Mouse (Mus musculus): ENCODE measurements at regions not wholly inside any gene's neighbourhood (a gene's known extent, or its start where the extent isn't known, plus 50 kb on each side); places are given as distances from the start of the nearest gene placed in this dataset.

DNA sequence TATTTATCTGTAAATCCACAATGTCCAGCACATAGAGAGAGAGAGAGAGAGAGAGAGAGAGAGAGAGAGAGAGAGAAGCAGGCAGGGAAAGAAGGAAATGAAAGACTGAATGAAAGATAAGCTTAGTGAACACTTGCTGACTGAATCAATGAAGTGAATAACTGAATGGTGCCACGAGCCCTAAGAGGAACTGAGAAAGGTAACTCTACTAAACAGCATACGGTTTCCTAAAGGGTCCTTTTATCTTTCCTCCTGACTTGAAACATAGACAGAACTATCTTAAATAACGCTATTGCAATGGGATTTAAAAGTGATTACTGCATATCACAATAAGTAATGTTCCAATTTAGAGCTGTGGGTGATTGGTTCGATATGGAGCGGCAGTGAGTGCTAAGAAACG, 121.0 kb downstream of the Rbm26 start:
- H3K4me1 ChIP-seq (ENCODE audit: control insufficient read depth, insufficient read depth, low read length): no peaks in the 10 kb centered on the region
- no peak overlapping the region for H3K9ac ChIP-seq (ENCODE audit: low read depth, poor library complexity, severe bottlenecking)
- TF ChIP-seq CTCF (IDR thresholded peaks at IDR 0.05; ENCODE audit: low read depth, low read length): no peak
- TF ChIP-seq EP300 (IDR thresholded peaks at IDR 0.05; ENCODE audit: insufficient read depth, low read depth, low read length): no peak
- TF ChIP-seq POLR2A (IDR thresholded peaks at IDR 0.05; ENCODE audit: insufficient read depth, low read length): no peak

DNA sequence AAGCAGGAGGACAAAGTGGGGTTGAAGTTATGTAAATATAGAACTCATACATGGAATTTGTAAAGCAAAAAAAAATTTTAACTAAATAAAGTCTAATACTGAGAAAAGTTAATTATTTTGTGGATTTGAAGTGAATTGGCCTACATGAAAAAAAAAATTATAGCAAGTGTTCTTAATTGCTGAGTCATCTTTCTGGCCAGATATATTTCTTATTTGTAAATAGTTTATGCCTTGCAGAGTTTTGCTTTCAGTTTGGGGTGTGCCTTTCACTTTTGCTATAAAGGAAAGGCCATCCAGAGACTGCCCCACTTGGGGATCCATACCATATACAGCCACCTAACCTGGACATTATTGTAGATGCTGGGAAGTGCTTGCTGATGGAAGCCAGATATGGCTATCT, 138.3 kb downstream of the Rbm26 start:
- Histone ChIP-seq H3K27me3 (ENCODE audit: control insufficient read depth, insufficient read depth, low read length, poor library complexity, severe bottlenecking) (no peaks in the 10 kb centered on the region), H3K27ac (ENCODE audit: insufficient read depth, low read length) (no peak overlapping the region), H3K4me3 (ENCODE audit: low read depth, low read length) (no peak overlapping the region), H3K4me1 (ENCODE audit: control insufficient read depth, insufficient read depth, low read length) (no peaks in the 10 kb centered on the region), H3K9ac (ENCODE audit: low read depth, poor library complexity, severe bottlenecking) (no peak overlapping the region), H3K9me3 (replicated peaks; ENCODE audit: control insufficient read depth, insufficient read depth, low read length, poor library complexity, severe bottlenecking) (no peaks in the 10 kb centered on the region), H3K36me3 (ENCODE audit: control insufficient read depth, insufficient read depth, low read length, poor library complexity, severe bottlenecking) (no peaks in the 10 kb centered on the region)
- TF ChIP-seq CTCF (IDR thresholded peaks at IDR 0.05; ENCODE audit: low read depth, low read length): no peak
- TF ChIP-seq EP300 (IDR thresholded peaks at IDR 0.05; ENCODE audit: insufficient read depth, low read depth, low read length): no peak
- TF ChIP-seq POLR2A (IDR thresholded peaks at IDR 0.05; ENCODE audit: insufficient read depth, low read length): no peak

More for the DNA sequence above, 121.0 kb downstream of the Rbm26 start:
- Histone ChIP-seq H3K36me3 (ENCODE audit: control insufficient read depth, insufficient read depth, low read length, poor library complexity, severe bottlenecking) (no peaks in the 10 kb centered on the region), H3K27ac (ENCODE audit: insufficient read depth, low read length) (no peak overlapping the region), H3K9me3 (replicated peaks; ENCODE audit: control insufficient read depth, insufficient read depth, low read length, poor library complexity, severe bottlenecking) (no peaks in the 10 kb centered on the region), H3K27me3 (ENCODE audit: control insufficient read depth, insufficient read depth, low read length, poor library complexity, severe bottlenecking) (no peaks in the 10 kb centered on the region), H3K4me3 (ENCODE audit: low read depth, low read length) (no peak overlapping the region)

DNA sequence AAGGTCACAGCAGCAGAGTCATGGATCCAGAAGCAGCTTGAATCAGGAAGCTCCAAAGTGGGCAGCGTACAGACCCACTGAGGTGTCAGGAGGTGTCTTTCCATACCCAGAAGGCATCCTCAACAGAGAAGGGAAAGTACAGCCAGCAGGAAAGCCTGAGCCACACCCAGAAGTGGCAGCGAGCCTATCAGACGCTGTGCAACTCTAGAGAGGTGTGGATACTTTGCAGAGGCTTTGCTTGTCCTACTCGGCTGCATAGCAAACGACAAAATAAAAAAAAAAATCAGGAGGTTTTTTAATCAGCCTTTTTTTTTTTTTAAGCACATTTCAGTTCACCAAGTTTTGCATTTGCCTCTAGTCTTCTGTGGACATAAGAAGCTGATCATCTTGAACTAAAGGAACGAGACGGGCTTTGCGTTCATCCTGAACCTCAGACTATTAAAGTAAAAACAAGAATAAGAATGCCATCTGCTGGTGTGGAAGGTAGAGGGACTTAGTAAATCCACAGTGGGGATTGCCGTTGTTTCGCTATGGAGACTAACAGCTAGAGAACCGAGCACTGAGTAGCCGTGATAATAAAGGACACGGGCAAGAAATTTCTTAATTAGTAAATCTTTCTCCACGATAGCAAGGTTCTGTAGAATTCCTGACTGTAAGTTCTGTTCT, 142.3 kb downstream of the Rbm26 start:
- Histone ChIP-seq H3K27ac (ENCODE audit: insufficient read depth, low read length) (no peak overlapping the region), H3K36me3 (ENCODE audit: control insufficient read depth, insufficient read depth, low read length, poor library complexity, severe bottlenecking) (no peaks in the 10 kb centered on the region), H3K4me1 (ENCODE audit: control insufficient read depth, insufficient read depth, low read length) (no peaks in the 10 kb centered on the region), H3K9me3 (replicated peaks; ENCODE audit: control insufficient read depth, insufficient read depth, low read length, poor library complexity, severe bottlenecking) (no peaks in the 10 kb centered on the region), H3K4me3 (ENCODE audit: low read depth, low read length) (no peak overlapping the region), H3K9ac (ENCODE audit: low read depth, poor library complexity, severe bottlenecking) (no peak overlapping the region), H3K27me3 (ENCODE audit: control insufficient read depth, insufficient read depth, low read length, poor library complexity, severe bottlenecking) (no peaks in the 10 kb centered on the region)
- no peak for TF ChIP-seq CTCF (IDR thresholded peaks at IDR 0.05; ENCODE audit: low read depth, low read length)
- no peak for TF ChIP-seq POLR2A (IDR thresholded peaks at IDR 0.05; ENCODE audit: insufficient read depth, low read length)
- no peak for TF ChIP-seq EP300 (IDR thresholded peaks at IDR 0.05; ENCODE audit: insufficient read depth, low read depth, low read length)

DNA sequence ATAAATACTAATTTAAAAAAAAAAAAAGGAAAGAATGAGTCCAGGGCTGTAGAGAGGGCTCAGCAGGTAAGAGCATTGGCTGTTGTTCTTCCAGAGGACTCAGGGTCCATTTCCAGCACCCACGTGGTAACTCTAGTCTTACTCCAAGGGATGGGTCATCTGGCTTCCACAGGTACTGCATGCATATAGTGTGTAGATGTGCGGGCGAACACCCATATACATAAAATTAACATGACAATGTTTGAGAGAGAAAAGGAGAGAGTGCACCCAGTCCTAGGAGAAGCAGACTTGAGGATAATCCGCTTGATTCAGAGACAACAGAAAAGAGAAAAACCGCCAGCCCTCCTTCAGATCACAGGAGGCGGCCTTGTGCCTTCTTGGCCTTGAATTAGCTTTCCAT, 157.2 kb downstream of the Rbm26 start:
- Histone ChIP-seq H3K36me3 (ENCODE audit: control insufficient read depth, insufficient read depth, low read length, poor library complexity, severe bottlenecking) (no peaks in the 10 kb centered on the region), H3K4me1 (ENCODE audit: control insufficient read depth, insufficient read depth, low read length) (peaks cover 1% of the 10 kb centered on the region), H3K9me3 (replicated peaks; ENCODE audit: control insufficient read depth, insufficient read depth, low read length, poor library complexity, severe bottlenecking) (peaks cover 7% of the 10 kb centered on the region; the same call in 1 of the 2 replicates), H3K27ac (ENCODE audit: insufficient read depth, low read length) (no peak overlapping the region), H3K27me3 (ENCODE audit: control insufficient read depth, insufficient read depth, low read length, poor library complexity, severe bottlenecking) (no peaks in the 10 kb centered on the region; the same call in 1 of the 2 replicates), H3K4me3 (ENCODE audit: low read depth, low read length) (no peak overlapping the region), H3K9ac (ENCODE audit: low read depth, poor library complexity, severe bottlenecking) (no peak overlapping the region)
- TF ChIP-seq POLR2A (IDR thresholded peaks at IDR 0.05; ENCODE audit: insufficient read depth, low read length): no peak
- TF ChIP-seq CTCF (IDR thresholded peaks at IDR 0.05; ENCODE audit: low read depth, low read length): no peak
- TF ChIP-seq EP300 (IDR thresholded peaks at IDR 0.05; ENCODE audit: insufficient read depth, low read depth, low read length): no peak

DNA sequence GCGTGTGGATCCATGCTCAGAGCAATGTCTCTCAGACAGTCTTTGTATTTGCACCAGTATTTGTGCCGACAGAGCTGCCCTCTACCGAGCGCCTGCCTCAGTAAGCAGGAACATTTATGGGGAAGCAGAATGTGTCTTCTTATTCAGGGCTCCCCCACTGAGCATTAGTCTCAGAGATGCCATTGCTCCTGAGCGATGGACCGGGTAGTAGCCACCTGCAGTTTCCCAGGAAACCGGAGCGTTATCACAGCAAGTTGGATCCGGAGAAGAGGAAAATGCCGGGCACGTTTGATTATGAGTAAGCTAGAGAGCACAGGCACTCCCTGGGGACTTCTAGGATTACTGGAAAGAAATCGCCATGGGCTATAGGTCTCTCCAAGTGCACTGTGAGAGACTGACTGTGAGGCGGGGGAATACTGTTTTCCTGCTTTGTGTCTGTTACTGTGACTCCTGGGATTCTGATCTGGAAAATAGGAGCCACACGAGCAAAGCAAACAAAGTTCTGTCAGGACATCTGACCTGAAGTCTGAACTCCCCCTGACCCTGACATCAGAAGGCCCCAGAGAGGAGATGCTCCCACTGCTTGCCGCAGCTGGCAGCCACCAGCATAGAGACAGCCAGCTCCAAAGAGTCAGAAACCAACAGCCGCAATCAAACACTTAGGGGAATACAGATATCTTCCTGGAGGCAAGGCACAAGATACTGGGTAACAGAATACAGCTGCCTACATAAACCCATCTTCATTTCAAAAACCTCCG, 160.9 kb downstream of the Rbm26 start:
- Histone ChIP-seq H3K4me3 (ENCODE audit: low read depth, low read length) (no peak overlapping the region), H3K4me1 (ENCODE audit: control insufficient read depth, insufficient read depth, low read length) (peaks cover 1% of the 10 kb centered on the region), H3K9me3 (replicated peaks; ENCODE audit: control insufficient read depth, insufficient read depth, low read length, poor library complexity, severe bottlenecking) (peaks cover 7% of the 10 kb centered on the region; the same call in 1 of the 2 replicates), H3K36me3 (ENCODE audit: control insufficient read depth, insufficient read depth, low read length, poor library complexity, severe bottlenecking) (no peaks in the 10 kb centered on the region), H3K27ac (ENCODE audit: insufficient read depth, low read length) (no peak overlapping the region), H3K27me3 (ENCODE audit: control insufficient read depth, insufficient read depth, low read length, poor library complexity, severe bottlenecking) (no peaks in the 10 kb centered on the region; the same call in 1 of the 2 replicates), H3K9ac (ENCODE audit: low read depth, poor library complexity, severe bottlenecking) (no peak overlapping the region)
- TF ChIP-seq POLR2A (IDR thresholded peaks at IDR 0.05; ENCODE audit: insufficient read depth, low read length) (no peak), EP300 (IDR thresholded peaks at IDR 0.05; ENCODE audit: insufficient read depth, low read depth, low read length) (no peak), CTCF (IDR thresholded peaks at IDR 0.05; ENCODE audit: low read depth, low read length) (no peak)

DNA sequence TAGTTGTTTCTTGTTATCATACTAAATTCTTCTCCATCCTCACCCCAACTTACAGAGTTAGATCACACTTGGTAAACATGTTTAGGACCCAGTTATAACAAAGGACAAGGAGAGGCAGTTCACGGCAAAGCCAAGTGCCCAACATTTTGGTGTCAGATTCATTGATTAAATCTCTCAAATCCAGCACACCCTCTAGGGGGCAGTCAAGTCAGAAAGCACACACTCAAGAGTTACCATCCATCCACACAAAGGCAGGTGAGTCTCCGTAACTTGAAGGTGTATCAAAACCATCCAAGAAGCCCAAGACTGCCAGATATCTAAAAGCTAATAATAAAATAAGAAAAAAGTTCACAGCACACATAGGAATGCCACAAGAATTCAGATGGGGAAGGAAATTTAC, 161.8 kb downstream of the Rbm26 start:
- peaks cover 7% of the 10 kb centered on the region; the same call in 1 of the 2 replicates for H3K9me3 ChIP-seq (replicated peaks; ENCODE audit: control insufficient read depth, insufficient read depth, low read length, poor library complexity, severe bottlenecking)
- H3K4me3 ChIP-seq (ENCODE audit: low read depth, low read length): no peak overlapping the region
- H3K4me1 ChIP-seq (ENCODE audit: control insufficient read depth, insufficient read depth, low read length): peaks cover 1% of the 10 kb centered on the region
- TF ChIP-seq POLR2A (IDR thresholded peaks at IDR 0.05; ENCODE audit: insufficient read depth, low read length): no peak
- TF ChIP-seq EP300 (IDR thresholded peaks at IDR 0.05; ENCODE audit: insufficient read depth, low read depth, low read length): no peak
- TF ChIP-seq CTCF (IDR thresholded peaks at IDR 0.05; ENCODE audit: low read depth, low read length): no peak
- no peak overlapping the region for H3K9ac ChIP-seq (ENCODE audit: low read depth, poor library complexity, severe bottlenecking)
- no peak overlapping the region for H3K27ac ChIP-seq (ENCODE audit: insufficient read depth, low read length)
- H3K36me3 ChIP-seq (ENCODE audit: control insufficient read depth, insufficient read depth, low read length, poor library complexity, severe bottlenecking): no peaks in the 10 kb centered on the region
- H3K27me3 ChIP-seq (ENCODE audit: control insufficient read depth, insufficient read depth, low read length, poor library complexity, severe bottlenecking): no peaks in the 10 kb centered on the region; the same call in 1 of the 2 replicates
